Mouse (Mus musculus): ENCODE results near the gene Prdm16.

- TF ChIP-seq CTCF (IDR thresholded peaks at IDR 0.05; ENCODE audit: borderline replicate concordance, insufficient read depth, low read depth, low read length) (no peak), POLR2A (IDR thresholded peaks at IDR 0.05; ENCODE audit: borderline replicate concordance, insufficient read depth, low read length) (no peak)
Measured at GRCm38 (mm10) chr4:154385208-154385607, 251.5 kb downstream of the Prdm16 start.

Measured in cerebellum, adult 2 months (tissue).